Mouse (Mus musculus) spleen, adult 2 months (tissue): ENCODE measurements at regions not wholly inside any gene's neighbourhood (a gene's known extent, or its start where the extent isn't known, plus 50 kb on each side); places are given as distances from the start of the nearest gene placed in this dataset.

ENCODE experiments used
- CTCF ChIP-seq: fragments of 200-500 bp; IDR thresholded peaks from 2 replicates; pipeline ENCODE4 v1.5.1; 2011; ENCODE audit warnings: mild to moderate bottlenecking, inconsistent platforms; ENCODE audit not compliant: insufficient read depth, insufficient read length, insufficient replicate concordance; ENCODE audit errors: extremely low read depth
- POLR2A ChIP-seq: fragments of 200-500 bp; IDR thresholded peaks from 2 replicates; pipeline ENCODE4 v1.6.1; 2011; ENCODE audit warnings: low read depth, low read length, inconsistent platforms

DNA sequence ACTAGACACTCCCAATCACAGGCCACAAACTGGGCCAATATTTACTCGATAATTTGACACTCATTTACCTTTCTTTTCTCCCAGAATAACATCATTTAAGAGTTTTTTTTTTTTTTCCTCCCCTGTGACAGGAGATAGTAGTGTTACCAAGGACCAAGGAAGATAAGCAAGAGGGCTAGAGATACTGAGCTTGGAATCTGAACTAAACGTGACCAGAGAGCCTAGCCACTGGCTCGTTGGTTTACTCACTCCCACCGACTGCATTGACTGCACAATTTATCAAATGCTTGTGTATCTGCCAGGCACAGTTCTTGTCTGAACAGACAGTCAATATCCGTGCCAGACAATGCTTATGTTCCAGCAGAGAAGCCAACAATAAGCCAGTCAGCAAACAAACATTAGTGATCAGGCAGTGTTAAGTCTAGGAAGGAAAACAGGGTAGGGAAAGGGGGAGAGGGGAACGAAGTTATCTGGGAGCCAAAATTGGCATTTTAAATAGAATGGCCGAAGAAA, 213.3 kb downstream of the Sox4 start:
- TF ChIP-seq CTCF: no peak
- no peak for TF ChIP-seq POLR2A
